Mouse (Mus musculus) T-helper 1 cell (primary cell): ENCODE measurements around the gene Tubg1.

ENCODE experiments used
- in situ Hi-C: fragments of 300-600 bp; cut with MboI, MseI; formaldehyde crosslinking; loops from one replicate; pipeline ENCODE4 v1.15.1; 2025; ENCODE audit warnings: high pct_unique_total_duplicates

The Tubg1 gene

DNA sequence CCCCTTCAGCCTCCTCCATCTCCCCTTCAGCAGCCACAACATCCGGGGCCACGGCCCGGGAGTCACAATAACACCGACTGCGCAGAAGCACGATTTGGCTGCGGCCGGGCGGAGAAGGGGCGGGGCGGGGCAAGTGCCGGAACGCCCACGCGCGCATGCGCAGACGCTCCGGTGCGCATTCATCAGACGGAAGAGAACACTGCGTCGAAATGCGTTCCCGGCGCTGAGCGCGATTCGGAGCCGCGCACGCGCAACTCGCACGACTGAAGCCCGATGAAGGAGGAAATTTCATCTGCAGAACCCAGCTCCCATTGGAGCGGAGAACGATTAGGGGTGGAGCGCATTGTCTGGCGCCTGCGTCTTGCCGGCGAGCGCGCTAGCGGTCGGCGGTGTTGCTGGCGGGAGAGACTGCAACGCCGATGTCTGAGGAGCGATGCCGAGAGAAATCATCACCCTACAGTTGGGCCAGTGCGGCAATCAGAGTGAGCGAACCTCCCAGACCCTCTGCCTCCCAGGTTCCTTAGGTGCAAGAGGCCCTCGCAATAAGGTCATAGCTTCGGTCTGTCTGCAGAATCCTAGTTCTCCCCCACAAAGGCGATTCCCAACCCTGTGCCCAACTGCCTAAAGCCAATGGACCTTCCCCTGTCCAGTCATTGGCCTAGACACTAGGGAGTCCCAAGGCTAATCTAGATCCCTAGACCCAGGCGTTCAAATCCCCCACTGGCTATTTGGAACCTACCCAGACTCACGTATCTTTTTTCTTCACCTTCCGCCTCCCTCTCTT lies at the start of gene Tubg1, which contains the start of gene Retreg3:
Tubg1 (plus strand) TSS at position 178 of the 784 bp plus-strand sequence.
Retreg3 (minus strand) TSS at position 133 of the 784 bp plus-strand sequence.
- in situ Hi-C loops: no loop called here

DNA sequence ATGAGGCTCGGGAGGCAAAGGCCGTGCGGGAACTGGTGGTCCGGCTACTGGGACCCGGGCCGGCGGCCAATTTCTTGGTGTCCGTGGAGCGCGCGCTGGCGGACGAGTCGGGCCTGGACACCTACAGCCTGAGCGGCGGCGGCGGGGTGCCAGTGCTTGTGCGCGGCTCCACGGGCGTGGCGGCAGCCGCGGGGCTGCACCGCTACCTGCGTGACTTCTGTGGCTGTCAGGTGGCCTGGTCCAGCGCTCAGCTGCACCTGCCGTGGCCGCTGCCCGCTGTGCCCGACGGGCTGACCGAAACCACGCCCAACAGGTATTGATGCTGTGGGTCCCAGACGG lies 49.6 kb upstream of the Tubg1 start:
- in situ Hi-C loops: no loop called here

DNA sequence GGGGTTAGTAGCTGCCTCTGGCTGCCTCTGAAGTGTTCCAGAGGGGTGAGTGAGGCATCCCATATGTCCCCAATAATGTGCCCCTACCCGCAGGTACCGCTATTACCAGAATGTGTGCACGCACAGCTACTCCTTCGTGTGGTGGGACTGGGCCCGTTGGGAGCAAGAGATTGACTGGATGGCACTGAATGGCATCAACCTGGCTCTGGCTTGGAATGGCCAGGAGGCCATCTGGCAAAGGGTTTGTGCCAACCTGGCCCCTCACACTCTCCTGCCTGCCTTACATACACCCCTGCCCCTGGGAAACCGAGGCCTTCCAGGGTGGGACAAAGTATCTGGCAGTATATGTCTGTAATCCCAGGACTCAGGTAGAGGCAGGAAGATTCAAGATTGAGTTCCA lies 48.8 kb upstream of the Tubg1 start:
- in situ Hi-C loops: no loop called here

DNA sequence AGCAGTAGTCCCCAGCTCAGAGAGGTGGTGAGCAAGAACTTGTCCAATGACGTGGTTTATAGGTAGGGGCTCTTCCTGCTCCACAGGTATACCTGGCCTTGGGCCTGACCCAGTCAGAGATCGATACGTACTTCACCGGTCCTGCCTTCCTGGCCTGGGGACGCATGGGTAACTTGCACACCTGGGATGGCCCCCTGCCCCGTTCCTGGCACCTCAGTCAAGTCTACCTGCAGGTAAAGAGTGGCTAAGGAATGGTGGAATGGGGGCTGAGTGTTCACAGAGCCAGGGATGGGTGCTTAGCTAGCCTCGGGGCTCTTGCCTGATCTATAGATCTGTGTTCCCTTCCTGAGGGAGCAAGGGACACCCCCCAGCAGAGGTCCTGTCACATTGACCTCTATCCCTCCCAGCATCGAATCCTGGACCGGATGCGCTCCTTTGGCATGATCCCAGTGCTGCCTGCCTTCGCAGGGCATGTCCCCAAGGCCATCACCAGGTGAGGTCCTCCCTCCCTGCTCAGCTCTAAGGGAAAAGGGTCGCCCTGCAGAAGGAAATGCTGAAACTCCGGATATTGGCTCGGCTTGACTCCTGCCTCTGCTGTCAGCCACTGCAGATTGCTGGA lies 47.8 kb upstream of the Tubg1 start:
- in situ Hi-C loops: no loop called here

DNA sequence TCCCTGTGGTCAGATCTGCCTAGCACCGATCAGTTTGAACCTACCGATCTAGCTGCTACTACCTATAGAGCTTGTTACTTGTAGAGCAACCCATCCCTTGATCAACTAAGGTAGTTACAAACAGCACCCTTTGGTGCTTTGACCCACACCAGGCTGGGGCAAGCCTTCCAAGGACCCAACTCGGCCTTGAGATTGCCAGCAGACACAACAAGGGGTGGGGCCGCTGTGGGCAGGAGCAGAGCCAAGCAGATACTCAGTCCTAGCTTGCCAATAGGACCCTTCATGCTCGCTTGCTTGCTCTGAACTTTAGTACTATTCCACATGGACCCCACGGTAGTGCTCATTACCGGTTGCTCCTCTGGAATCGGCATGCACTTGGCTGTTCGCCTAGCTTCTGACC lies 41.6 kb upstream of the Tubg1 start, which contains the start of gene Hsd17b1:
Hsd17b1 (plus strand) TSS at position 291 of the 400 bp plus-strand sequence.
- in situ Hi-C loops: no loop called here

DNA sequence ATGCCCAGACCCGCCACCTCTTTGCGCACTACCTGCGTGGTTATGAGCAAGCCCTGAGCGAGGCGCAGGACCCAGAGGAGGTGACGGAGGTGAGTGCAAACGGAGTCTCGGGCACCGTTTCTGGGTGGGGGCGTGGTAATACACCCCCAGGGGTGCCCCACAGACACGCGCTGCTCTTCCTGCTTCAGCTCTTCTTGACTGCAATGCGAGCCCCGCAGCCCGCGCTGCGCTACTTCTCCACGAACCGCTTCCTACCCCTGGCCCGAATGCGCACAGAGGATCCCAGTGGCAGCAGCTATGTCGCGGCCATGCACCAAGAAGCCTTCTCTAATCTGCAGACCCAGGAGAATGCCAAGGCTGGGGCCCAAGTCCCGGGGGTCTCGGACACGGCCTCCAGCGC lies 40.0 kb upstream of the Tubg1 start:
- in situ Hi-C loops: loop anchor here (5.0 kb wide), 1 partner anchor 93 kb away; the partner anchor contains the start of genes Cntnap1 and Plekhh3

DNA sequence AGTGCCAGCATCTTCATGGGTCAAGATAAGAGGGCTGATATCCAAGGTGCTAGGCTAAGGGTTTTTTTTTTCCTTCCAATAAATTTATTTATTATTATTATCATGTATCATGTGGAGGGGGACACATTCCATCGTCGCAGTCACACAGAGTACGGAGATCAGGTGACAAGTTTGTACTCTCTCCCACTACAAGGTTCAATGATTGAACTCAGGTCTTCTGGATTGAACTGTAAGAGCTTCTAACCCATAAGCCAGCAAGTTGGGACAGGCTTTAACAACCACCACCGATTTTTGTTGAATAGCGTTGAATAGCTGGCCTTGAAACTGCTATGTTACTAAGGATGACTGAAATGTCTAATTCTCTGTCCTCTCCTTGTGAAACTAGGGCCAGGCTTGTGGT lies 39.3 kb upstream of the Tubg1 start:
- in situ Hi-C loops: loop anchor here (5.0 kb wide), 1 partner anchor 92 kb away; the partner anchor contains the start of genes Cntnap1 and Plekhh3

DNA sequence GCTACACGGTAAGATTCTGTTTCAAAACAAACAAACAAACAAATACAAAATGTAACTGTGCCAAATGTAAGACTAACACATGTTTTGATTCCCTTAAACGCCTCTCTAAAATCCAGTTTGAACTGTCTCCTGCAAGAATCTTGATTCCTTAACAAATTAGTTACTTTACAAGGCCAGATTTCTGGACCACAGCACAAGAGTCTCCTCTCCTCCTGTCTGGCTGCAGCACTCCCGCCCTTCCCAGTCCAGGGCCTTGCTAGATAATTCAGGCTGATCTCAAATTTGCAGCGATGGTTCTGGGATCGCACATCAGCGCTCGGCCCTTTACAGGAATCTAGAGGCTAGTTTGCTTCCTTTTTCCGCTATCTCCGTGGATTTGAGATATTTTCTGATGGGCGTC lies 38.1 kb upstream of the Tubg1 start:
- in situ Hi-C loops: loop anchor here (5.0 kb wide), 1 partner anchor 91 kb away; the partner anchor contains the start of genes Cntnap1 and Plekhh3

DNA sequence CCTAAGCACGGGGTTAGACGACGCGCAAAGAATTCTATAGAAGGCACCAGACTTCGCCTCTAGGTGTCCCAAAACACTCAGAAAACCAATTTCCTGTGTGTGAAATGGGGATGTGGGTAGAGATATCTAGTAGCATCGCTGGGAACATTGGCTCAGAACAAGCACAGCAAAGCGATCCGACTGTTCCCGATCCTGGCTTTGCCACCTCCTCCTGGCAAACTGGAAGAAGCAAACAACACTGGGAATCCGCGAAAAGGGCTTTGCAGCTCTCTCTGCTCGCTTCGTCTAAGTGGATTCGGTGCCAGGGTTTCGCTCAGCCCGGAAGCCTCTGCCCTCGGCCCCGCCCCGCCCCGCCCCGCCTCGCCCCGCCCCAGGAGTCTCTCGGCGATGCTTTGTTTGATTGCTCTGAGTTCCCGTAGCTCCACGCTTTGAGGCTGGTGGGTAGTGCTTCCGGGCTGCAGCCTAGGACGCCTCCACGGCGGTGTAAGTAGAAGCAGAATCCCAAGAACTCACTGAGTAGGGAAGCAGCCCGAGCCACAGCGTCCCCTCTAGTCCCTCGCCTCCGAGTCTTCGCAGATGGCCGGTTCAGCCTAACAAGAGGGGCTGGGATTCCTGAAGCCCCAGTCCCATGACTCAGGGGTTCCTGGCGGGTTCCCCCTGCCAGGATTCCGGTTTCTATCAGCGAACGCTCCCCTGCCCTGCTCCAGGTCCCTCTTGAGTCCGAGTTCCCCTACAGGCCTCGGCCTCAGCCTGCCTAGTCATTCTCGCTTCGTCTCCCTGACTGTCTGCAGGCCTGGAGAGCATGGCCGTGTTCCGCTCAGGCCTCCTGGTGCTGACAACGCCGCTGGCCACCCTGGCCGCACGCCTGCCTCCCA lies 37.3 kb upstream of the Tubg1 start, which contains the start of gene Coasy:
Coasy (plus strand) TSS at position 358 of the 875 bp plus-strand sequence.
- in situ Hi-C loops: loop anchor here (5.0 kb wide), 1 partner anchor 90 kb away; the partner anchor contains the start of genes Cntnap1 and Plekhh3

DNA sequence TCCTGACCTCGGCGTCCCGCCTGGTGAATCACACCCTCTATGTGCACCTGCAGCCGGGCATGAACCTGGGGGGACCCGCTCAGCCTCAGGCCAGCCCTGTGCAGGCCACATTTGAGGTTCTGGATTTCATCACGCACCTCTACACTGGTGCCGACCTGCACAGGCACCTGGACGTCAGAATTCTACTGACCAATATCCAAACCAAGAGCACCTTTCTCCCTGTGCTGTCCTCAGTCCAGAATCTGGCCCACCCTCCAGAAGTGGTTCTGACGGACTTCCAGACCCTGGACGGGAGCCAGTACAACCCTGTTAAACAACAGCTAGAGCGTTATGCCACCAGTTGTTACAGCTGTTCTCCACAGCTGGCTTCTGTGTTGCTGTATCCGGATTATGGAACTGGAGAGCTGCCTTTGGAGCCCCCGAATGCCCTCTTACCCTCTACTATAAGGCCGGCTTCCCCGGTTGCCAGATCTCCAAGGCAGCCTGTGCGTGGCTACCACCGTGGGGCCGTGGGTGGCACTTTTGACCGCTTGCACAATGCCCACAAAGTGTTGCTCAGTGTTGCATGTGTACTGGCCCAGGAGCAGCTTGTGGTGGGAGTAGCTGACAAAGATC lies 36.5 kb upstream of the Tubg1 start:
- in situ Hi-C loops: loop anchor here (5.0 kb wide), 1 partner anchor 89 kb away; the partner anchor contains the start of genes Cntnap1 and Plekhh3

DNA sequence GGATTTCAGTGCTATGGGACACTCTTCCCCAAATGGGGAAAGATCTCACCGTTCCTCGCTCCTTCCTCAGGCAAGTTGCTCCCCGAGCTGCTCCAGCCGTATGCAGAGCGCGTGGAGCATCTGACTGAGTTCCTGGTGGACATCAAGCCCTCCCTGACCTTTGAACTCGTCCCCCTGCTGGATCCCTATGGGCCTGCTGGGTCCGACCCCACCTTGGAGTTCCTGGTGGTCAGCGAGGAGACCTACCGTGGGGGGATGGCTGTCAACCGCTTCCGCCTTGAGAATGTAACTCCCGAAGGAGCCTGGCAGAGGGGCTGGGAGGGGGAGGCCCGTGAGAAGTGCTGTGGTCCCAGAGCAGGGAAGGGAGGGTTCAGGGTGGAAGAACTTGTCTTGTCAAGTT lies 35.5 kb upstream of the Tubg1 start:
- in situ Hi-C loops: loop anchor here (5.0 kb wide), 1 partner anchor 88 kb away; the partner anchor contains the start of genes Cntnap1 and Plekhh3

DNA sequence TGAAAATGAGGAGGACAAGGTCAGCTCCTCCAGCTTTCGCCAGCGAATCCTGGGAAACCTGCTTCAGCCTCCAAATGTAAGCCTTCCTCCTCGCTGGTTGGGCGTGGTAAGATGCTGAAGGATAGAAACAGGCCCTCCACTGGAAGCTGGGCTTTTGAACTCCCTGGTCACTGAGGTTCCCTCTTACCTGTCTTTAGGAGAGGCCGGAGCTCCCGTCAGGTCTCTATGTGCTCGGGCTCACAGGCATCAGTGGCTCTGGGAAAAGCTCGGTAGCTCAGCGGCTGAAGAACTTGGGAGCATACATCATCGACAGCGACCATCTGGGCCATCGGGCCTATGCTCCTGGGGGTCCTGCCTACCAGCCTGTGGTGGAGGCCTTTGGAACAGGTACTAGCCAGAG lies 34.9 kb upstream of the Tubg1 start:
- in situ Hi-C loops: loop anchor here (5.0 kb wide), 1 partner anchor 87 kb away; the partner anchor contains the start of genes Cntnap1 and Plekhh3

DNA sequence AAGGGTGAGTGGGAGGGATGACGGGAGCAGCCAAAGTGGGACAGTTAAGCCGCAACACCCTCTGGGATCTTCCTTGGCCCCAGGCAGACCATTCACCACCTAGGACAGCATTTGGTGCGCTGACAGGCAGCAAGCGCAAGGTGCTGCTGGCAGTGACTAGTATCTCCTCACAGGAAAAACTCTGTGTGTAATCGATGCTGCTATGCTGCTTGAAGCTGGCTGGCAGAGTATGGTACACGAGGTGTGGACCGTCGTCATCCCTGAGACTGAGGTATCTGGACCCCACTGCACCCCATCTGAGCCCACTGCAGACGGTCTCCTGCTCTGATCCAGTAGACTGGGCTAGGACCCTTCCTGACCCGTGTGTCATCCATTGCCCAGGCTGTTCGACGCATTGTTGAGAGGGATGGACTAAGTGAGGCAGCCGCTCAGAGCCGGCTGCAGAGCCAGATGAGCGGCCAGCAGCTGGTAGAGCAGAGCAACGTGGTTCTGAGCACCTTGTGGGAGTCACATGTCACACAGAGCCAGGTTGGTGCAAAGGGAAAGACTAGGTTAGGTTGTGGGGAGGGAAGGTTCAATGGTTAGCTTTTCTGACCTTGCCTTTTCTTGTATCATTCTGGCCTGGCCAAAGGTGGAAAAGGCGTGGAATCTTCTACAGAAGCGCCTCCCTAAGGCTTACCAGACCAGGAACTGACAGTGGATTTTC lies 34.0 kb upstream of the Tubg1 start:
- in situ Hi-C loops: no loop called here

DNA sequence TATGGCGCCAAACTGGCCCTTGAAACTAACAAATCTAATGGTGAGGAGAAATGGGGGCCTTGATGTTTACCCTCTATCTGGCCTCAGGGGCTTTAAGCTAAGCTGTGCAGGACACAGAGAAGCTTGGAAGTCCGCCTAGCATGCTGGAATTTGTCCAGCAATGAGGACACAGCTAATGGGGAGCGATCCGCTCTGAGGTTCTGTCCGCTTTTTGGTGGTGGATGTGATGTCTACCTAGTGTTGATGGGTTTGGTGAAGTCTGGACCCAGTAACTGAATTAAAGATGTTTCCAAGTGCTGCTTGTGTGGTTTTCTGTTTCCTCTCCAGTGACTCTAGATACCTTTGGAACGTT lies 33.4 kb upstream of the Tubg1 start:
- in situ Hi-C loops: no loop called here

DNA sequence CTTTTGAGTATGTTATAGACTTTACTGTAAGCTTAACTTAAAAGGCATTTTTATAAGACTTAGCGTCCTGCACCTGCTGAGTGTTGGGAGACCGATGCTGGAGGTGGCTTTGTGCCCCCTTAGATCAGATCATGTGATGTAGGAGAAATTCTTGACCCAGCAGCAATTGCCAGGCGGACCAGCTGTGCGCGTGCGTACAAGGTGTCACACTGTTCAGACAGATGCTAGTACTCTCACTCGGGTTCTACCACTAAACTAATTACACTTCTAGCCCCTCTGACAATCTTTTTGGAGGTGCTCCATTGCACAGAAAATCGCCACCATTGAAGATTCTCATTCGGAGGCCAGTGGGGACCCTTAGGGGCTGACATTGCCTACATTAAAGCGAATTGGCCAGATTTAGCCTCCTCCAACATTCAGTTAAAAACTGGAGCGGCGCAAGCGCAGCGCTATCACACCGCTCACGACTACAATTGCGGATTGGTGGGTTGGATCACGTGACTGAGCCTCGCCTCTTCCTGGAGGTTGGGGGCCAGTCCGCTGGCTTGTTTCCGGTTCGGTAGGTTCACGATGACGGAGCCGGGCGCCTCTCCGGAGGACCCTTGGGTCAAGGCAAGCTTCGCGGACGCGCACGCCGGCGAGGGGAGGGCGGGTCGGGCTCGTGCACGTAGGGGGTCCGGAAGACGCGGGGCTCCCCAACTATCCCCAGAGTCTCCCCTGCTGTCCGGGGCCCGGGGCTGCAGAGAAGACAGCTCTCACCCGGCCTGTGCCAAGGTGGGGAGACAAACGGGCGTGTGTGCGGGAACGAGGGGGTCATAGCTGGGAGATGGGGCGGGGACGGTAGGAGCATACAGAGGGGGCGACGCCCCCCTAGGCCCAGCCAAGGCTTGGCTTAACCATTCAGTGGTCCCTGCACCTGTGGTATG lies 32.7 kb upstream of the Tubg1 start, which contains the start of gene Mlx:
Mlx (plus strand) TSS at position 522 of the 926 bp plus-strand sequence.
- in situ Hi-C loops: no loop called here

DNA sequence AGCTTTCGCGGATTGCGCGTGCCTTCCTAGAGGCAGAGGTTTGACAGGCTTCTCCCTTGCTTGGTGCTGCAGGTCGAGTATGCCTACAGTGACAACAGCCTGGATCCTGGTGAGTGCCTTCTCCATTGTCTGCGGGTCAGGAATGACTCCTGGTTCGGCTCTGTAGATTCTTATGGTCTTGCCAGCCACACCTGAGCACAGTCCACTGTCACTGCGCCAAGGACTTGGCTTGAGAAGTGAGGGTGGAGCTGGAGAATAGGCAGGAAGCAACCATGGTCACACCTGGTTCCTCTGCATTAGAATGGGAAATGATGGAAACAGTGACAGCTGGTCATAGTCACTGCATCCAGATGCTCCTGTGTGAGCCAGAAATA lies 32.1 kb upstream of the Tubg1 start:
- in situ Hi-C loops: no loop called here

DNA sequence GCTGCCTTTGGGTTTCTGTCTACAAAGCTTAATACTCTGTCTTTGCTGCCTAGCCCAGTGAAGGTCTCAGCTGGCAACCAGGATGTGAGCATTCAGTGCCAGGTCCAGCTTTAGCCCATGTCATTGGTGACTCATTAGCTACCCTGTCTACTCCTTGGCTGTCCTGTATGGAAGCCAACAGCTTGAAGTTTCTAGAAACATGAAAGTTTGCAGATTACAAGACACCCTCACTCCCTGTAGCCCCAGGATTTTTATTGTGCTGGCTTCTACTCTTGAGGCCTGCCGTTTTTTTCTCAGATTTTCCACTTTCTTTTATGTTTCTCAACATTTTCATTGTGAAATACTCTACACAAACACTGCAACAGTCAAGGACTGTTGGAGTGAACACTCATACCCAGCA lies 29.8 kb upstream of the Tubg1 start:
- in situ Hi-C loops: no loop called here

DNA sequence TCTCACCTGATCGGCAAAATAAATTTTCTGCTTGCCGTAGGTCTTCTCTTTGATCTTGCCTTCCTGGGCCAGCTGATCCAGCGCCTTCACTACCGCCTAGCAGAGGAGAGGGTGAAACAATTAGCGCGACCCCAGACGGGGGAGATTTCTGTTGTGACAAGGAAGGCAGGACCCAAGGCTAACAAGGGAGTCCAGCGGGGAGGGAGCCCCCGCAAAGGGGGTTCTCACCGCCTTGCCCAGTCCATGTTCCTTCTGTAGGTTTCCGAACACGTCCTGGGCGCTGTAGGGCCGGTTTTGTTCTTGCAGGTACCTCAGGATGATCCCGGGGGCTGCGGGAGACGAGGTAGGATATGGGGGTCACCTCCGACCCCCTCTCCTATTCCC lies 24.8 kb upstream of the Tubg1 start:
- in situ Hi-C loops: no loop called here

DNA sequence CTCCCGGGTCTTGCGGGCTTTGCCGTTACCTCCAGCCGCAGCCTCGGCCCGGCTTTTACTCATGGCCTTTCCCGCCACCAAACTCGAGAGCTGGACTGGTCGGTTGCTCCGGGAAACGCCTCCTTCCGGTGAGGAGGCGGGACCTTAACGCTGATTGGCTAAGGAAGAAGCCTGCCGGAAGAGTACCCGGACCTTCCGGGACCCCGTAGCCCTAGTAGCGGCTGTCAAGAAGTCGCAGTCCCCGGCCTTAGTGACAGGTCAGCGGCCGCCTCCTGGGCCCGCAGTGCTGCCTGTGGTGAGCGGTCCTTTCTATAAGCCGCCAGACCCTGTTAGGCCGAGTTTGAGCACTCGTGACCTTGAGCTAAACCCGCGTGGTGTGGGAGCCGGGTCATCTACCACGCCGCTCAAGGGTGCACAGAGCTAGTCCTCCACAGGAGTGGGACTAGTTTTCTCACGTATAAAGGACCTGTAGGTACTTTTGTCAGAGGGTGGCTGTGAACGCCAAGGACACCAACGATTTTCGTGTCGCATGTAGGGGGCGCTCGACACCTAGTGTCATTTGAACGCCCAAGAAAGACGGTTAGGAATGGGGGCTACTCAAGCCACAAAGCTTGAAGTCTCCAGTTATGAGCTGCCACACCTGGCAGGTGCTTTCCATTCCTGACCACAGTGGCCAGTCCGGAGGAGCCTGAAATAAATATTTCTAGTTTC lies 24.3 kb upstream of the Tubg1 start, which contains the start of gene Psmc3ip:
Psmc3ip (minus strand) TSS at position 123 of the 711 bp plus-strand sequence.
- in situ Hi-C loops: no loop called here
